Mouse (Mus musculus): ENCODE measurements around the gene Zfp212. TPM values are rescaled to one million over a fixed set of nuclear protein-coding genes. Genes with fewer than 3 reads are reported as not detected.

The Zfp212 gene
- polyA plus RNA-seq (2016; fragmentation: Nextera tagmentation; extraction: Ambion mirVana) = 9.4 and 11.8 TPM in 2 replicates

GRCm38 (mm10) chr6:47920447-47921340, at the start of gene Zfp212:
TSS of gene Zfp212 (plus strand) at chr6:47920476.
- WGBS = 1% methylated on average over 67 of the region's 67 CpGs
- H3K4me1 ChIP-seq = peaks cover 9% of the 10 kb centered on the region
- peak within 1 kb of the TSS; percentile 95 for H3K27ac ChIP-seq
- peak within 1 kb of the TSS; percentile 79 for H3K4me3 ChIP-seq
- no peaks in the 10 kb centered on the region for H3K9me3 ChIP-seq
- H3K27me3 ChIP-seq (ENCODE audit: insufficient read depth, poor library complexity, severe bottlenecking) = no peaks in the 10 kb centered on the region
- H3K36me3 ChIP-seq = no peaks in the 10 kb centered on the region
- peak; percentile 96 for DNase-seq (ENCODE audit: low spot score)

DNA sequence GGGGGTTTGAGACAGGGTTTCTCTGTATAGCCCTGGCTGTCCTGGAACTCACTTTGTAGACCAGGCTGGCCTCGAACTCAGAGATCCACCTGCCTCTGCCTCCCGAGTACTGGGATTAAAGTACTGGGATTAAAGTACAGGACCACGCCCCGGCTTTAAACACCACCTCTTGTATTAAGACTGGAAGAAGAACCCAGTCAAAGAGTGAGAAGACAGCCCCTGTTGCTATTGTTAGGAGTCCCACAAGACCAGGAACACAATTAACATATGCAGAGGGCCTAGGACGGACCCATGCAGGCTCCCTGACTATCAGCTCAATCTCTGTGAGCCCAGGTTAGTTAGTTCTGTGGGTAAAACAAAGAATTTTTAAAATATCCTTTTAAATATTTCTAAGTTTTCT, 48.0 kb upstream of the Zfp212 start:
- WGBS = 81% methylated on average over 5 of the region's 5 CpGs
- Histone ChIP-seq H3K27me3 (ENCODE audit: insufficient read depth, poor library complexity, severe bottlenecking) (no peaks in the 10 kb centered on the region), H3K4me3 (no peak overlapping the region), H3K27ac (no peak overlapping the region), H3K36me3 (peaks cover 7% of the 10 kb centered on the region; the same call in 1 of the 2 replicates), H3K4me1 (no peaks in the 10 kb centered on the region), H3K9me3 (no peaks in the 10 kb centered on the region)
- no peak for DNase-seq (ENCODE audit: low spot score)

- Histone ChIP-seq H3K4me1 (peaks cover 22% of the 10 kb centered on the region), H3K36me3 (peaks cover 20% of the 10 kb centered on the region), H3K27me3 (ENCODE audit: insufficient read depth, poor library complexity, severe bottlenecking) (no peaks in the 10 kb centered on the region), H3K27ac (peak within 1 kb of the TSS; percentile 99), H3K9me3 (no peaks in the 10 kb centered on the region), H3K4me3 (peak within 1 kb of the TSS; percentile 96)
- DNase-seq (ENCODE audit: low spot score) = no peak
- WGBS = 5% methylated on average over 9 of the region's 9 CpGs
These were observed 43.2 kb upstream of the Zfp212 start, which contains the start of gene Zfp282 for GRCm38 (mm10) chr6:47877058-47877457. TSS of gene Zfp282 (plus strand) at chr6:47877204.

DNA sequence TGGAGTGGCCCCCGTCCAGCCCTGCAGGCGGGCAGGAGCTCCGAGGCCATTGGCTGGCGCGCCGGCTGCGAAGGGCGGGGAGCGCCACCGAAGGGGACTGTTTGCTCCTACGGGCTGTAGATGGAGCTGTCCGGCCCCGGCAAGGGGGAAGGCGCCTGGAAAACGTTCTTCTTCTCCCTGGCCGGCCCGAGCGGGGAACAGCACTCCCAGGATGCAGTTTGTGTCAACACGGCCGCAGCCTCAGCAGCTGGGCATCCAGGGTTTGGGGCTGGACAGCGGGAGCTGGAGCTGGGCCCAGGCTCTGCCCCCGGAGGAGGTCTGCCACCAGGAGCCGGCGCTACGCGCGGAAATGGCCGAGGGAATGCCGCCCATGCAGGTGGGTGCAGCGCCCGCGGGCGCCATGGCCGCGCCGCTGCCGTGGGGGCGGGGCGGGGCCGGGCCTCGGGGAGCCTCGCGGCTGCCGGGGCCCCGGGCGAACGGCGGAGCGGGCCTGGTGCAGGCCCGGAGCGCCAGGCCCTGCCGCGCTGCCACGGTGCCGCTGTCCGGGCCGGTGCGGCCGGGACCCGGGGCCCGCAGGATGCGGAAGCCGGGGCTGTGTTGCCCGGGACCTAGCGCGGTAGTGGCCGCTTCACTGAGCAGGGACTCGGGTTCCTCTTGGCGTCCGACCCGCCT, 42.7 kb upstream of the Zfp212 start:
- Histone ChIP-seq H3K4me3 (peak overlapping the region; percentile 96), H3K9me3 (no peaks in the 10 kb centered on the region), H3K27me3 (ENCODE audit: insufficient read depth, poor library complexity, severe bottlenecking) (no peaks in the 10 kb centered on the region), H3K27ac (peak overlapping the region; percentile 99), H3K36me3 (peaks cover 26% of the 10 kb centered on the region), H3K4me1 (peaks cover 22% of the 10 kb centered on the region)
- 1% methylated on average over 69 of the region's 71 CpGs for WGBS
- DNase-seq (ENCODE audit: low spot score) = peak; percentile 96

DNA sequence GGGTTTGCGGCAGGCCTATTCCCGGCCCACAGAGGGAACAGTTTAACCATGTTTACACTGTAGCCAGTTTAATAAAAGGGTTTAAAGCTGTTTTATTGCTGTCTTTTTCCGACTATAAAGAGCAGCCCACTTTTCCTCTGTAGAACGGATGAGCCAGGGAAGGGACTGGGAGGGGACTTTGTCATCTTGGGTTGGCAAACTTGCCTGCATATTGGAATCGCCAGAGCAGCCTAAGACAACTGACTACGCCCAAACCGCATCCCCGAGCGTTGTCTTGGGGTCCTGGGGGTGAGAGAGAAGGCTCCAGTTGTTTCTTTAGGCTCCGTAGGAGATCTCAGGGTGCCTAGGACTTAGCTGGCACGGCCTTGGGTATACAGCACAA, 42.2 kb upstream of the Zfp212 start:
- no peaks in the 10 kb centered on the region for H3K27me3 ChIP-seq (ENCODE audit: insufficient read depth, poor library complexity, severe bottlenecking)
- H3K4me3 ChIP-seq = peak overlapping the region; percentile 96
- H3K27ac ChIP-seq = peak overlapping the region; percentile 99
- WGBS = 2% methylated on average over 11 of the region's 11 CpGs
- peaks cover 31% of the 10 kb centered on the region for H3K36me3 ChIP-seq
- peaks cover 22% of the 10 kb centered on the region for H3K4me1 ChIP-seq
- H3K9me3 ChIP-seq = no peaks in the 10 kb centered on the region
- DNase-seq (ENCODE audit: low spot score) = peak; percentile 72

GRCm38 (mm10) chr6:47878593-47878992, 41.7 kb upstream of the Zfp212 start:
- H3K27ac ChIP-seq = peak overlapping the region; percentile 99
- H3K9me3 ChIP-seq = no peaks in the 10 kb centered on the region
- H3K4me1 ChIP-seq = peaks cover 22% of the 10 kb centered on the region
- no peak for DNase-seq (ENCODE audit: low spot score)
- 49% methylated on average over 3 of the region's 3 CpGs for WGBS
- peaks cover 36% of the 10 kb centered on the region for H3K36me3 ChIP-seq
- peak overlapping the region; percentile 96 for H3K4me3 ChIP-seq
- no peaks in the 10 kb centered on the region for H3K27me3 ChIP-seq (ENCODE audit: insufficient read depth, poor library complexity, severe bottlenecking)

DNA sequence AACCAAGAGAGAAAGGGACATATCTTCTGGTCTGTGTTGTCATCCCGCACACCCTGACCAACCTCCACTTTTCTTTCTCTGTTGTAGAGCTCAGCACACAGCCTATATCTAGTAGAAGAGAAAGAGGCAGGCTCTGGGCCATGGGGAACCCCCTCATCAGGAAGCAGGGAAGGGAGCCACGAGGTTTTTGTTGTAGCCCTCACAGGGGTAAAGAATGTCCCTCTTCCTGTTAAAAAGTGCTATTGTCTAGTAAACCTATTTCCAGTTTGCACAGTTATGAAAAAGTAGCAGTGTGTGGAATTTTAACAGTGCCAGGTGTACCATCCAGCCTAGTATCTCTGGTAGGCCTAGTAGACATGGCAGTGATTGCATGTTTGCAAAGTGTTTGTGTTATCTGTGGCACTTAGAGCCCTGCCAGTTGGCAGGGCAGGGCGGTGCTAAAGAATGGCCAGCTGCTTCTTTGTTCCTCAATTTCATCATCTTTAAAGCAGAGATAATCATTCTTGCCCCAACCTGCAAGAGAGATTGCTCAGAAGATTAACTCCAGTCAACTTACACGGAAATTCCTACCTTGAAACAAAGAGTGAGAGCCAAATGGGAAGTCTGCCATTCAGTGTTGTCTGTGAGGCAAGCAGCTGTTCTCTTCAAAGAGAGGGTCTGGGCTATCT, 41.1 kb upstream of the Zfp212 start:
- no peak for DNase-seq (ENCODE audit: low spot score)
- Histone ChIP-seq H3K27me3 (ENCODE audit: insufficient read depth, poor library complexity, severe bottlenecking) (no peaks in the 10 kb centered on the region), H3K9me3 (no peaks in the 10 kb centered on the region), H3K36me3 (peaks cover 40% of the 10 kb centered on the region), H3K4me1 (peaks cover 22% of the 10 kb centered on the region), H3K27ac (no peak overlapping the region; the same call in 1 of the 2 replicates), H3K4me3 (peak overlapping the region; percentile 96)
- 65% methylated on average over 4 of the region's 4 CpGs for WGBS

GRCm38 (mm10) chr6:47880166-47880565, 40.1 kb upstream of the Zfp212 start:
- no peaks in the 10 kb centered on the region for H3K27me3 ChIP-seq (ENCODE audit: insufficient read depth, poor library complexity, severe bottlenecking)
- no peaks in the 10 kb centered on the region for H3K9me3 ChIP-seq
- no peak for DNase-seq (ENCODE audit: low spot score)
- WGBS = 91% methylated on average over 10 of the region's 10 CpGs
- H3K4me3 ChIP-seq = no peak overlapping the region
- H3K4me1 ChIP-seq = peaks cover 22% of the 10 kb centered on the region
- peaks cover 49% of the 10 kb centered on the region for H3K36me3 ChIP-seq
- H3K27ac ChIP-seq = no peak overlapping the region

- H3K4me3 ChIP-seq = no peak overlapping the region
- H3K27me3 ChIP-seq (ENCODE audit: insufficient read depth, poor library complexity, severe bottlenecking) = no peaks in the 10 kb centered on the region
- peaks cover 88% of the 10 kb centered on the region for H3K36me3 ChIP-seq
- no peaks in the 10 kb centered on the region for H3K9me3 ChIP-seq
- no peak for DNase-seq (ENCODE audit: low spot score)
- WGBS = 83% methylated on average over 8 of the region's 8 CpGs
- H3K4me1 ChIP-seq = no peaks in the 10 kb centered on the region
- no peak overlapping the region for H3K27ac ChIP-seq
These were observed 31.4 kb upstream of the Zfp212 start for GRCm38 (mm10) chr6:47888812-47889383.

DNA sequence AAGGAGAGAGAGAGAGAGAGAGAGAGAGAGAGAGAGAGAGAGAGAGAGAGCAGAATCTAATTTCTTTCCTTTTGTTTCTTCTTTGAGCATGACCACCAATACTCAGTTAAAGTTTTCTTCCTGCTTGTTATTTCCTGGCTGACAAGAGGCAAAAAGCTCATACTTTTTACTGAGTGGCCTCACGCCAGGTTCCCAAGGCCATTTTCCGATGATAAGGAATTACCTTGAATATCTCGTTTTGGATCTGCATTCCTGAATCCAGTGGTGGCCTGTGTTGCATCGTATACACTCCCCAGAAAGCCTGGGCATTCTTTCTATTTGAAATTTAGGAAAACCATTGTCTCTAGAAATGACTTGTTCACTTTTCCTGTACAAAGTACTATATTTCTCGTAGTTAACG, 20.9 kb upstream of the Zfp212 start:
- H3K36me3 ChIP-seq = peaks cover 70% of the 10 kb centered on the region
- WGBS = 91% methylated on average over 6 of the region's 6 CpGs
- no peak for DNase-seq (ENCODE audit: low spot score)
- 0 out of 2 replicates have a peak, but pooled peaks cover 2% of the 10 kb centered on the region for H3K4me1 ChIP-seq
- H3K9me3 ChIP-seq = no peaks in the 10 kb centered on the region
- peaks cover 27% of the 10 kb centered on the region for H3K27me3 ChIP-seq (ENCODE audit: insufficient read depth, poor library complexity, severe bottlenecking)
- H3K27ac ChIP-seq = no peak overlapping the region
- no peak overlapping the region for H3K4me3 ChIP-seq

DNA sequence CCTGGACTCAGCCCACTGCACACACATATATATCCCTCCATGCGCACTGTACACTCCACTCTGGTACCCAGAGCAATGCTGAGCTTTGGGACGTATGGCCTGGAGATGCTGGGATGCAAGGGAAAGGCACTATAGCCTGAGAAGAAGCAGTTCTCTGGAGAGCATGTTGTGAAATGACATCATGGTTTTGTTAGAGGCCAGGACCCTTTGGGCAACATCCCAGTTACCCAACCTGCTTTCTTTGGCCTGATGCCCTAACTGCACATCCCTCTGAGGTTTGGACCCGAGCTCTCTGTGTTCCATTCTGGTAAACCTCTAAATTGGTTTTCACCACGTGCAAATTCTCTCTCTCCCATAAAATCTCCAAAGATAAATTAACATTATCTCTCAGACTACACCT, 16.7 kb upstream of the Zfp212 start:
- 82% methylated on average over 4 of the region's 4 CpGs for WGBS
- no peak for DNase-seq (ENCODE audit: low spot score)

DNA sequence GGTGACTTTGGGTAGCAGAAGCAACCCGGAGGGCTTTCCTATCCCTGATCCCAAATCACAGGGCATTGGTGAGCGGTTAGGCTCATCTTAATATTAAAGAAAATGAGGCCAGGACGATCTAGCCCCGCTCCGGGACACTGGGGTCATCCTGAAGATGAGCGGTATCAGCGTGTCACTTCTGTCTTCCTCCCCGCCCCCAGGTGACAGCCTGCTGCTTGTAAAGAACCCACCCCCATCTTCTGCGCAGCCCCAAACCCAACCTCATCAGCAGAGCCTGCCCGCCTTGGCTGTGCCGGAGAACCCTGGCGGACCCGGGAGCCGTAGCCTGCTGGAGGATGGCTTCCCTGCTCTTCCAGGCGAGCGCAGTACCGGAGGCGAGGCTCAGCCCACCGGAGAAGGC, 15.9 kb upstream of the Zfp212 start:
- Histone ChIP-seq H3K4me3 (peak overlapping the region; percentile 47), H3K9me3 (peaks cover 9% of the 10 kb centered on the region; the same call in 1 of the 2 replicates), H3K27ac (no peak overlapping the region), H3K4me1 (0 out of 2 replicates have a peak, but pooled peaks cover 6% of the 10 kb centered on the region), H3K27me3 (ENCODE audit: insufficient read depth, poor library complexity, severe bottlenecking) (peaks cover 51% of the 10 kb centered on the region), H3K36me3 (peaks cover 75% of the 10 kb centered on the region)
- 33% methylated on average over 19 of the region's 19 CpGs for WGBS
- DNase-seq (ENCODE audit: low spot score) = no peak

More for the DNA sequence above, 16.7 kb upstream of the Zfp212 start:
- Histone ChIP-seq H3K9me3 (peaks cover 9% of the 10 kb centered on the region; the same call in 1 of the 2 replicates), H3K4me3 (no peak overlapping the region), H3K36me3 (peaks cover 83% of the 10 kb centered on the region), H3K27me3 (ENCODE audit: insufficient read depth, poor library complexity, severe bottlenecking) (peaks cover 51% of the 10 kb centered on the region), H3K27ac (no peak overlapping the region), H3K4me1 (0 out of 2 replicates have a peak, but pooled peaks cover 6% of the 10 kb centered on the region)

Data from heart, embryonic 10.5 days (tissue).